Comparison of ENCODE assay signal across 9 mouse cellular contexts in genomic region chr10:81416581-81417226, GRCm38 (mm10). TPM values are rescaled to one million over a fixed set of nuclear protein-coding genes. Genes with fewer than 3 reads are reported as not detected.
DNase-seq lines count a peak whose midpoint lies in the region; ATAC-seq and TF ChIP-seq lines count a peak whose summit lies in the region.
"Had no signal": no experiment of that assay in that cellular context is flagged by ENCODE, and none has a peak within 500 bp of the region (broad histone marks: within the 10 kb centered on the region; RNA-seq: fewer than 3 reads in every experiment).

No protein-coding gene starts in this region.

- DNase-seq in adrenal gland, adult (ENCODE audit: inconsistent age in 2 of 2, low spot score in 1 of 2), result peak; percentile 83 to 92
- no peak for DNase-seq in adrenal gland, postnatal 4 days (ENCODE audit: low spot score in 2 of 2)
- DNase-seq in heart, adult 8-10 months (ENCODE audit: low spot score), result peak; percentile 78
- DNase-seq in kidney, adult 2 months, result peak; percentile 93
- DNase-seq in midbrain, embryonic 14.5 days, result peak; percentile 82

- no peaks in the 10 kb centered on the region for H3K27me3 ChIP-seq in kidney, adult 2 months (replicated peaks; ENCODE audit: control insufficient read depth, insufficient read depth, low read length)
- H3K27me3 ChIP-seq in limb, embryonic 13.5 days, result no peaks in the 10 kb centered on the region
- H3K27me3 ChIP-seq in midbrain, embryonic 14.5 days (ENCODE audit: control insufficient read depth, insufficient read depth, low read length), result no peaks in the 10 kb centered on the region
- H3K27me3 ChIP-seq in stomach, embryonic 15.5 days (replicated peaks), result no peaks in the 10 kb centered on the region

- 4% methylated on average over 26 of the region's 26 CpGs for WGBS in kidney, adult 2 months
- 1% methylated on average over 15 of the region's 26 CpGs for WGBS in limb, embryonic 13.5 days
- WGBS in midbrain, embryonic 14.5 days, result 1% methylated on average over 24 of the region's 26 CpGs
- WGBS in stomach, embryonic 15.5 days, result 3% methylated on average over 26 of the region's 26 CpGs

- ATAC-seq in limb, embryonic 13.5 days (ENCODE audit: low FRiP score, low read depth), result peak; percentile 76
- peak; percentile 55 for ATAC-seq in midbrain, embryonic 14.5 days (ENCODE audit: low FRiP score, low TSS enrichment)
- ATAC-seq in stomach, embryonic 15.5 days (ENCODE audit: insufficient read depth, low FRiP score, low read depth), result peak; percentile 72

- peak overlapping the region; percentile 65 for H3K9ac ChIP-seq in limb, embryonic 13.5 days
- H3K9ac ChIP-seq in midbrain, embryonic 14.5 days (replicated peaks; ENCODE audit: low read length), result peak overlapping the region; percentile 40; the same call in 1 of the 2 replicates
- no peak overlapping the region for H3K9ac ChIP-seq in stomach, embryonic 15.5 days

- H3K4me1 ChIP-seq in embryonic fibroblast, embryonic 13.5 days (ENCODE audit: control insufficient read depth, insufficient read depth, low read length), result peaks cover 11% of the 10 kb centered on the region
- peaks cover 69% of the 10 kb centered on the region for H3K4me1 ChIP-seq in kidney, adult 2 months (ENCODE audit: control insufficient read depth, insufficient read depth, low read length)
- H3K4me1 ChIP-seq in limb, embryonic 13.5 days, result peaks cover 77% of the 10 kb centered on the region
- H3K4me1 ChIP-seq in midbrain, embryonic 14.5 days (ENCODE audit: control insufficient read depth, insufficient read depth, low read length), result peaks cover 26% of the 10 kb centered on the region
- H3K4me1 ChIP-seq in stomach, embryonic 15.5 days, result peaks cover 75% of the 10 kb centered on the region

- H3K27ac ChIP-seq in embryonic fibroblast, embryonic 13.5 days (ENCODE audit: insufficient read depth, low read length), result 0 out of 2 replicates have a peak overlapping the region, but pooled peaks have one; percentile 12
- H3K27ac ChIP-seq in kidney, adult 2 months (ENCODE audit: insufficient read depth, low read depth, low read length), result peak overlapping the region; percentile 90
- H3K27ac ChIP-seq in limb, embryonic 13.5 days, result peak overlapping the region; percentile 91
- H3K27ac ChIP-seq in midbrain, embryonic 14.5 days (replicated peaks; ENCODE audit: low read depth, low read length), result peak overlapping the region; percentile 20; the same call in 1 of the 2 replicates
- peak overlapping the region; percentile 85 for H3K27ac ChIP-seq in stomach, embryonic 15.5 days

- no peak overlapping the region for H3K4me3 ChIP-seq in embryonic fibroblast, embryonic 13.5 days (ENCODE audit: insufficient read depth, low read length)
- no peak overlapping the region for H3K4me3 ChIP-seq in kidney, adult 2 months (ENCODE audit: insufficient read depth, low read depth, low read length)
- H3K4me3 ChIP-seq in limb, embryonic 13.5 days, result peak overlapping the region; percentile 34
- peak overlapping the region; percentile 23 for H3K4me3 ChIP-seq in midbrain, embryonic 14.5 days (replicated peaks; ENCODE audit: low read depth, low read length)
- peak overlapping the region; percentile 32 for H3K4me3 ChIP-seq in stomach, embryonic 15.5 days (replicated peaks)
- H3K4me3 ChIP-seq: megakaryocyte, embryonic 14.5 days had no signal

- peak; percentile 29; the same call in 1 of the 2 replicates for TF ChIP-seq CTCF in embryonic fibroblast, embryonic 13.5 days (IDR thresholded peaks at IDR 0.05; ENCODE audit: borderline replicate concordance, insufficient read depth, low read length)
- peak; percentile 51 for TF ChIP-seq CTCF in kidney, adult 2 months (conservative IDR thresholded peaks at IDR 0.05; ENCODE audit: insufficient read depth, insufficient read length, low read depth, low read length)

- peak overlapping the region; percentile 64 for H3K4me2 ChIP-seq in limb, embryonic 13.5 days (replicated peaks)
- peak overlapping the region; percentile 53 for H3K4me2 ChIP-seq in midbrain, embryonic 14.5 days (ENCODE audit: low read length)
- H3K4me2 ChIP-seq in stomach, embryonic 15.5 days, result peak overlapping the region; percentile 76

- no peak for TF ChIP-seq POLR2A in embryonic fibroblast, embryonic 13.5 days (IDR thresholded peaks at IDR 0.05; ENCODE audit: low read depth, low read length)
- no peak for TF ChIP-seq POLR2A in kidney, adult 2 months (IDR thresholded peaks at IDR 0.05; ENCODE audit: low read depth, low read length)

- no peaks in the 10 kb centered on the region for H3K36me3 ChIP-seq in kidney, adult 2 months (ENCODE audit: control insufficient read depth, insufficient read depth, low read length)
- peaks cover 46% of the 10 kb centered on the region for H3K36me3 ChIP-seq in limb, embryonic 13.5 days
- H3K36me3 ChIP-seq in midbrain, embryonic 14.5 days (ENCODE audit: control insufficient read depth, insufficient read depth, low read length), result 0 out of 2 replicates have a peak, but pooled peaks cover 2% of the 10 kb centered on the region
- H3K36me3 ChIP-seq in stomach, embryonic 15.5 days, result 0 out of 2 replicates have a peak, but pooled peaks cover 5% of the 10 kb centered on the region

- H3K9me3 ChIP-seq in limb, embryonic 13.5 days, result no peaks in the 10 kb centered on the region
- no peaks in the 10 kb centered on the region for H3K9me3 ChIP-seq in midbrain, embryonic 14.5 days (ENCODE audit: control insufficient read depth, low read length)
- no peaks in the 10 kb centered on the region for H3K9me3 ChIP-seq in stomach, embryonic 15.5 days
- H3K9me3 ChIP-seq: megakaryocyte, embryonic 14.5 days had no signal

RNA-seq across cellular contexts. Expression of gene Smim24, which starts 23.9 kb away (rescaled TPM):
- 10 to 100 TPM in 1 of 2 experiments, 1 to 10 TPM in 1; 1.2 to 13.2 TPM for total RNA-seq in adrenal gland, postnatal 4 days (2021)
- 0.58 and 2.2 TPM in 2 replicates for polyA plus RNA-seq in embryonic fibroblast, embryonic 13.5 days (2011; ENCODE audit: insufficient read length, low read depth, missing spikeins)
- 1 to 10 TPM; 1.4 to 2.4 (median 1.9) TPM for total RNA-seq in heart, adult 8-10 months (2022)
- polyA plus RNA-seq in kidney, adult 2 months (2012; rRNA removed), result 693 and 694 TPM in 2 replicates
- 4.2 and 4.7 TPM in 2 replicates for polyA plus RNA-seq in limb, embryonic 13.5 days (2015; fragmentation: Nextera tagmentation; extraction: Ambion mirVana)
- 1.0 and 1.2 TPM in 2 replicates for polyA plus RNA-seq in midbrain, embryonic 14.5 days (2014; fragmentation: Nextera tagmentation; extraction: Ambion mirVana)
- polyA plus RNA-seq in stomach, embryonic 15.5 days (2015; fragmentation: Nextera tagmentation; extraction: Ambion mirVana), result 59.5 and 77.5 TPM in 2 replicates

RNA-seq across cellular contexts. Expression of gene Gm48552, which starts 27.9 kb away (rescaled TPM):
- 1 to 10 TPM; 2.6 to 4.1 TPM for total RNA-seq in adrenal gland, postnatal 4 days (2021)
- 1.1 TPM in 1 of 2 replicates, not detected in the other for polyA plus RNA-seq in embryonic fibroblast, embryonic 13.5 days (2011; ENCODE audit: insufficient read length, low read depth, missing spikeins)
- under 1 TPM in 2 of 4 experiments, not detected in 2; 0.50 to 0.72 TPM for total RNA-seq in heart, adult 8-10 months (2022)
- polyA plus RNA-seq in kidney, adult 2 months (2012; rRNA removed), result 1.0 and 2.8 TPM in 2 replicates
- 1.7 and 1.9 TPM in 2 replicates for polyA plus RNA-seq in limb, embryonic 13.5 days (2015; fragmentation: Nextera tagmentation; extraction: Ambion mirVana)
- polyA plus RNA-seq in midbrain, embryonic 14.5 days (2014; fragmentation: Nextera tagmentation; extraction: Ambion mirVana), result 1.3 and 2.9 TPM in 2 replicates
- 0.41 and 1.4 TPM in 2 replicates for polyA plus RNA-seq in stomach, embryonic 15.5 days (2015; fragmentation: Nextera tagmentation; extraction: Ambion mirVana)

RNA-seq across cellular contexts. Expression of gene Gm48551, which starts 32.4 kb away (rescaled TPM):
- 1 to 10 TPM; 1.7 to 1.8 TPM for total RNA-seq in adrenal gland, postnatal 4 days (2021)
- polyA plus RNA-seq in embryonic fibroblast, embryonic 13.5 days (2011; ENCODE audit: insufficient read length, low read depth, missing spikeins), result 1.4 TPM in 1 of 2 replicates, not detected in the other
- total RNA-seq in heart, adult 8-10 months (2022), result 1 to 10 TPM in 2 of 4 experiments, under 1 TPM in 2; 0.73 to 1.3 (median 1.0) TPM
- polyA plus RNA-seq in kidney, adult 2 months (2012; rRNA removed), result 2.1 and 2.3 TPM in 2 replicates
- 3.3 and 4.0 TPM in 2 replicates for polyA plus RNA-seq in limb, embryonic 13.5 days (2015; fragmentation: Nextera tagmentation; extraction: Ambion mirVana)
- polyA plus RNA-seq in midbrain, embryonic 14.5 days (2014; fragmentation: Nextera tagmentation; extraction: Ambion mirVana), result 4.5 and 8.2 TPM in 2 replicates
- polyA plus RNA-seq in stomach, embryonic 15.5 days (2015; fragmentation: Nextera tagmentation; extraction: Ambion mirVana), result 2.9 and 3.3 TPM in 2 replicates

RNA-seq across cellular contexts. Expression of gene Dohh, which starts 32.5 kb away (rescaled TPM):
- total RNA-seq in adrenal gland, postnatal 4 days (2021), result 10 to 100 TPM; 49.4 to 49.7 TPM
- polyA plus RNA-seq in embryonic fibroblast, embryonic 13.5 days (2011; ENCODE audit: insufficient read length, low read depth, missing spikeins), result 37.7 and 50.1 TPM in 2 replicates
- total RNA-seq in heart, adult 8-10 months (2022), result 10 to 100 TPM; 49.1 to 55.0 (median 53.8) TPM
- 60.6 and 79.8 TPM in 2 replicates for polyA plus RNA-seq in kidney, adult 2 months (2012; rRNA removed)
- 72.7 and 79.4 TPM in 2 replicates for polyA plus RNA-seq in limb, embryonic 13.5 days (2015; fragmentation: Nextera tagmentation; extraction: Ambion mirVana)
- 59.5 and 79.6 TPM in 2 replicates for polyA plus RNA-seq in midbrain, embryonic 14.5 days (2014; fragmentation: Nextera tagmentation; extraction: Ambion mirVana)
- polyA plus RNA-seq in stomach, embryonic 15.5 days (2015; fragmentation: Nextera tagmentation; extraction: Ambion mirVana), result 78.9 and 80.4 TPM in 2 replicates

RNA-seq across cellular contexts. Expression of gene Fzr1, which starts 38.4 kb away (rescaled TPM):
- total RNA-seq in adrenal gland, postnatal 4 days (2021), result 10 to 100 TPM; 69.1 to 70.7 TPM
- polyA plus RNA-seq in embryonic fibroblast, embryonic 13.5 days (2011; ENCODE audit: insufficient read length, low read depth, missing spikeins), result 26.4 and 26.7 TPM in 2 replicates
- total RNA-seq in heart, adult 8-10 months (2022), result 10 to 100 TPM; 25.9 to 39.0 (median 32.2) TPM
- 41.1 and 49.8 TPM in 2 replicates for polyA plus RNA-seq in kidney, adult 2 months (2012; rRNA removed)
- 111 and 112 TPM in 2 replicates for polyA plus RNA-seq in limb, embryonic 13.5 days (2015; fragmentation: Nextera tagmentation; extraction: Ambion mirVana)
- 122 and 146 TPM in 2 replicates for polyA plus RNA-seq in midbrain, embryonic 14.5 days (2014; fragmentation: Nextera tagmentation; extraction: Ambion mirVana)
- 88.5 and 90.5 TPM in 2 replicates for polyA plus RNA-seq in stomach, embryonic 15.5 days (2015; fragmentation: Nextera tagmentation; extraction: Ambion mirVana)

Comparison
In these comparisons a context has a peak if more than half of its experiments do, and no peak if none do; other contexts are left out.
1. DNase-seq: peak in adrenal gland, adult (2 of 2), heart, adult 8-10 months (single experiment), kidney, adult 2 months (single experiment) and midbrain, embryonic 14.5 days (single experiment); none in adrenal gland, postnatal 4 days (0 of 2).
2. H3K27ac ChIP-seq: peak in every context shown above with its lines; median percentile 91 in limb, embryonic 13.5 days; 90 in kidney, adult 2 months; 85 in stomach, embryonic 15.5 days; 20 in midbrain, embryonic 14.5 days; 12 in embryonic fibroblast, embryonic 13.5 days.
3. H3K4me3 ChIP-seq: peak in limb, embryonic 13.5 days (single experiment), midbrain, embryonic 14.5 days (single experiment) and stomach, embryonic 15.5 days (single experiment); none in embryonic fibroblast, embryonic 13.5 days (single experiment) and kidney, adult 2 months (single experiment).
4. RNA of gene Smim24, which starts 23.9 kb away (polyA plus RNA-seq): 693 to 694 TPM in kidney, adult 2 months and 59.5 to 77.5 TPM in stomach, embryonic 15.5 days; 4.2 to 4.7 TPM in limb, embryonic 13.5 days, 1.0 to 1.2 TPM in midbrain, embryonic 14.5 days and 0.58 to 2.2 TPM in embryonic fibroblast, embryonic 13.5 days; every median in the first group is over 10 times any median in the second.
5. Peak in every context shown above with its lines, with median percentiles within 50 percentile points of each other: ATAC-seq and H3K4me2 ChIP-seq.